Mouse (Mus musculus) liver, postnatal 0 days (tissue): Measurements from ENCODE around the gene Il1b.

Experiments
- CTCF ChIP-seq: sonication (generic); IDR thresholded peaks from 2 replicates; pipeline ENCODE4 v1.5.1; 2016; ENCODE audit warnings: antibody characterized with exemption, low read depth
- EP300 ChIP-seq: IDR thresholded peaks from 2 replicates; pipeline ENCODE4 v1.6.1; 2016; ENCODE audit warnings: antibody characterized with exemption, low read depth, mild to moderate bottlenecking

GRCm38 (mm10) chr2:129369615-129370014 lies 1.3 kb downstream of the Il1b start:
- no peak for TF ChIP-seq CTCF
- TF ChIP-seq EP300: 0 out of 2 replicates have a peak, but pooled peaks have one; percentile 22
